Mouse (Mus musculus) spleen, adult 2 months (tissue): Measurements from ENCODE around the gene Crmp1.

ENCODE experiments used
- CTCF ChIP-seq: fragments of 200-500 bp; IDR thresholded peaks from 2 replicates; pipeline ENCODE4 v1.5.1; 2011; ENCODE audit warnings: mild to moderate bottlenecking, inconsistent platforms; ENCODE audit not compliant: insufficient read depth, insufficient read length, insufficient replicate concordance; ENCODE audit errors: extremely low read depth
- POLR2A ChIP-seq: fragments of 200-500 bp; IDR thresholded peaks from 2 replicates; pipeline ENCODE4 v1.6.1; 2011; ENCODE audit warnings: low read depth, low read length, inconsistent platforms

DNA sequence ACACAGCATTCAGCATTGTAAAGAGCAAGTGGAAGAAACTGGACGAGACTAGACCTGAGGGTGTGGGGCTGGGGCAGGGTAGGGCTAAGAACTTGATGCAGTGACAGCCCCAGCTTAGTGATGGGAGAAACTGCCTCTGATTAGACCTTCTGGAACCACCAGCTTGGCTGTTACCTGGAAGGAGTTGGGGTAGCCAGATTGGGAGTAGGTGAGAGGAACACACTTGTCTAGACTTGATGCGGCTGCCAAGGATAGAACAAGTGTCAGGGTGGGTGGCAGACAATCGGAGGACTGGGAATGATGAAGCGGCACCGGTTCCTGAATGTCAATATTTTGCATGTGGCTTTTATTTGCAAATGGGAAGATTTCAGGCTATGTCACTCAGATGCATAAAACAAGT is 21.2 kb upstream of the Crmp1 start:
- no peak for TF ChIP-seq POLR2A
- no peak for TF ChIP-seq CTCF
